Mouse (Mus musculus) midbrain, embryonic 12.5 days (tissue): ENCODE results near the gene Tmem182. TPM values are rescaled to one million over a fixed set of nuclear protein-coding genes. Genes with fewer than 3 reads are reported as not detected.

Experiments used
- ATAC-seq: fragments of 200-750 bp; cut with Nextera tagmentation; 2 replicates; pipeline ENCODE4 v1.8.0; 2017; ENCODE audit warnings: low read depth, moderate TSS enrichment, moderate library complexity; ENCODE audit not compliant: low FRiP score
- H3K27ac ChIP-seq: fragments of 300-500 bp; sonication (generic); replicated peaks from 2 replicates; pipeline ENCODE4 v1.5.1; 2016; ENCODE audit warnings: mild to moderate bottlenecking
- H3K27me3 ChIP-seq: fragments of 300-500 bp; sonication (generic); 2 replicates; pipeline ENCODE4 v1.6.1; 2016; ENCODE audit warnings: mild to moderate bottlenecking
- H3K36me3 ChIP-seq: fragments of 300-500 bp; sonication (generic); 2 replicates; pipeline ENCODE4 v1.6.1; 2016
- H3K4me1 ChIP-seq: fragments of 300-500 bp; sonication (generic); 2 replicates; pipeline ENCODE4 v1.6.1; 2016
- H3K4me2 ChIP-seq: fragments of 300-500 bp; sonication (generic); replicated peaks from 2 replicates; pipeline ENCODE4 v1.6.1; 2016; ENCODE audit warnings: mild to moderate bottlenecking, moderate library complexity
- H3K4me3 ChIP-seq: fragments of 300-500 bp; sonication (generic); 2 replicates; pipeline ENCODE4 v1.5.1; 2016; ENCODE audit warnings: mild to moderate bottlenecking
- H3K9ac ChIP-seq: fragments of 300-500 bp; sonication (generic); replicated peaks from 2 replicates; pipeline ENCODE4 v1.6.1; 2016; ENCODE audit warnings: mild to moderate bottlenecking, moderate library complexity
- H3K9me3 ChIP-seq: fragments of 300-500 bp; sonication (generic); 2 replicates; pipeline ENCODE4 v1.6.1; 2016; ENCODE audit warnings: mild to moderate bottlenecking
- WGBS: fragments of 180-500 bp; shearing (Covaris S2); methylation state at CpG from one replicate; pipeline ENCODE4 v1.1.7; 2016; 5-methylcytosine and 5-hydroxymethylcytosine counted together
- polyA plus RNA-seq: library from polyadenylated mRNA; unstranded; fragments of >200 nt; fragmentation: Nextera tagmentation; extraction: Ambion mirVana; gene quantifications from 2 replicates; pipeline ENCODE4 v1.2.1, GENCODE M21; 2016

Gene Tmem182
- not detected in 2 replicates for polyA plus RNA-seq

- no peaks in the 10 kb centered on the region for H3K4me1 ChIP-seq
- no peak within 1 kb of the TSS for H3K4me3 ChIP-seq
- no peaks in the 10 kb centered on the region for H3K36me3 ChIP-seq
- no peak for ATAC-seq
- no peak within 1 kb of the TSS for H3K4me2 ChIP-seq
- H3K9me3 ChIP-seq: no peaks in the 10 kb centered on the region
- no peaks in the 10 kb centered on the region for H3K27me3 ChIP-seq
- no peak within 1 kb of the TSS for H3K27ac ChIP-seq
- WGBS: 61% methylated on average over 9 of the region's 9 CpGs
- H3K9ac ChIP-seq: no peak within 1 kb of the TSS
These were observed at the start of gene Tmem182 for GRCm38 (mm10) chr1:40805351-40805750. Gene Tmem182, plus strand, starts transcription at chr1:40805601.

DNA sequence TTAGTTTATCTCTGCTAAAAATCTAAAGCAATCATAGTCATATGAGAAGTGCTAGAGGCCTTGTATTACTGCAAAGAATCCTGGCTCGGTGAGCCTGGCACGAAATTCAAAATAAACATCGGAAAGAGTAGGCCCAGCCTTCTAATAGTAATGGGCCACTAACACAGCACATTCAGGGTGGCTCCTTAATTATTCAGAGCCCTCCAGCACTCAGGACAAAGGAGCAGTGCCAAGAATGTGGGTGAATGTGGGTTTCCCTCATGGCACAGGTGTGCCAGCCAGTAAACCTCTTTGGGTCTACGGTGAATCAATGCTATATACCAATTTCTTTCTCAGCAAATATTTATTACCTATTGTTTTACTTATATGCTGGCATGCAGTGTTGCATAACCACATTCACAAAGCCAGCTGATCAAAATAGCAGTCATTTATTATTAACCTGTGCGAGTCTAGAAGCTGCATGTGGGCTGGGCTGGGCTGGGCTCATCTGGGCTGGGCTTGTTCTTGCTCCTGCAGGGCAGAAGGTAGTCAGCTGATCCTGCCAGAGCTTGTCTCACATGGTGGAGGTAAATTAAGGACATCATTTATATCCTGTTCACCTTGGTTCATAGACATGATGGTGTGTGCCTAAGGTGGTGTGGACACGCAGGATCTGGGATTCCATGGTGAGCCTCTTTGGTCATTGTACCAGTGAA, 45.5 kb upstream of the Tmem182 start:
- no peaks in the 10 kb centered on the region for H3K9me3 ChIP-seq
- no peak for ATAC-seq
- H3K27ac ChIP-seq: no peak overlapping the region
- no peak overlapping the region for H3K4me2 ChIP-seq
- no peaks in the 10 kb centered on the region for H3K27me3 ChIP-seq
- H3K4me1 ChIP-seq: no peaks in the 10 kb centered on the region
- H3K9ac ChIP-seq: no peak overlapping the region
- H3K36me3 ChIP-seq: no peaks in the 10 kb centered on the region
- WGBS: 91% methylated on average over 6 of the region's 6 CpGs
- no peak overlapping the region for H3K4me3 ChIP-seq

DNA sequence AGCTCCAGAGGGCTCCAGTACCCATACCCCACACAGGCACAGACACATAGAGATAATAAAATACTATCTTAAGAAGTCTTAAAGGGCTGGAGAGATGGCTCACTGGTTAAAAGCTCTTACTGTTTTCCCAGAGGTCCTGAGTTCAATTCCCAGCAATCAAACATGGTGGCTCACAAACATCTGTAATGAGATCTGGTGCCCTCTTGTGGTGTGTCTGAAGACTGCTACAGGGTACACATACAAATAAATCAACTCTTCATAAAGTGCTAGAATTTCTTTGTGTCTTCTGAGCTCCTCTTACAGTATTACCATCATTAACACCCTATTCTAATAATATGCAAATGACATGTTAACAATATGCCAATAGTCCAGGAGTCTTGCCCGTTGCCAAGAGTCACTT, 41.4 kb upstream of the Tmem182 start:
- Histone ChIP-seq H3K9me3 (no peaks in the 10 kb centered on the region), H3K27me3 (no peaks in the 10 kb centered on the region), H3K9ac (no peak overlapping the region), H3K4me3 (no peak overlapping the region), H3K36me3 (no peaks in the 10 kb centered on the region), H3K27ac (no peak overlapping the region), H3K4me1 (no peaks in the 10 kb centered on the region), H3K4me2 (no peak overlapping the region)
- WGBS: 85% methylated on average over 1 of the region's 1 CpGs
- ATAC-seq: no peak

DNA sequence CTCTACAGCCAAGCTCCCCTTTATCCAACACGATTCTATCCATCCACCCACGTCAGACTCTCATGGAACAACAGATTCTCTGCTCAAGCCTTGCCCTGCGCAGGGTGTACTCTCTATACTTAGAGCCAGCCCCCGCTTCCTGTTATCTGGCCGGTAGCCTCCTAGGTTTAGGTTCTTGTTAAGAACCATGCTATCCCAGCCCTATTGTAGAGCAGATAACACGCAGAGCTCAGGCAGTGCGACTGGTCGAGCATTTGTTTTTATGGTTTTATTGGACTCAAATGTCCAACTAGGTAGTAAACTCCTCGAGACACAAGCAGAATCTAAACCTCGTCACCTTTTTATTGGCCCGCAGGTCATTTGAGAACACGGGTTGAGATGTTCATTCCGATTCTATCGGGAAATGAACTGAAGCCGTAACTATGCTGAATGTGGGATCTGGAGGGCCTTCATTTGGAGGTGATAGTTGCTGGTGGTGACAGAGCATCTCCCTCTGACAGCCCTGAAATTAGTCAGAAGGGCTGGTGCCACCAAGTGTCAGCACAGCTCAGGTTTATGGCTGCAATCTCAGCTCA, 40.6 kb upstream of the Tmem182 start:
- no peaks in the 10 kb centered on the region for H3K36me3 ChIP-seq
- no peak overlapping the region for H3K27ac ChIP-seq
- H3K9me3 ChIP-seq: no peaks in the 10 kb centered on the region
- H3K4me2 ChIP-seq: no peak overlapping the region
- no peak overlapping the region for H3K9ac ChIP-seq
- no peak for ATAC-seq
- H3K4me3 ChIP-seq: no peak overlapping the region
- WGBS: 91% methylated on average over 15 of the region's 15 CpGs
- H3K27me3 ChIP-seq: no peaks in the 10 kb centered on the region
- H3K4me1 ChIP-seq: peaks cover 2% of the 10 kb centered on the region; the same call in 1 of the 2 replicates

DNA sequence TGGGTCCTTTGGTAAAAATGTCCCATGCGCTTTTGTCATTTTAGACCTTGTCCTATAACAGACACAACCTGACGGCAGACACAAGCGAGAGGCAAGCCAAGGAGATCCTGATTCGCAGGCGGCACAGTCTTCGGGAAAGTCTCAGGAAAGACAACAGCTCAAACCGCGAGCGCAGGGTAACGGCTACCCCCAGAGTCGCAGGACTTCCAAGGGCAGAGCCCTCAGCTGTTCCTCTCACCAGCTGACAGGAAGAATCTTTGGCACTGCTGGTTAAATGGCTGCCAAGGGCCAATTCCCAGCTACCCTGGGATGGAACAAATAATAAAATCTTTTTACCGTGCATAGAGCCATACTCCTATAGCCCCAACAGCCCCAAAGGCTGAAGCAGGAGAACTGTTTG, 39.9 kb upstream of the Tmem182 start:
- 91% methylated on average over 12 of the region's 12 CpGs for WGBS
- H3K9me3 ChIP-seq: no peaks in the 10 kb centered on the region
- H3K4me1 ChIP-seq: peaks cover 2% of the 10 kb centered on the region; the same call in 1 of the 2 replicates
- no peak for ATAC-seq
- H3K4me2 ChIP-seq: no peak overlapping the region
- H3K27me3 ChIP-seq: no peaks in the 10 kb centered on the region
- no peak overlapping the region for H3K9ac ChIP-seq
- H3K27ac ChIP-seq: no peak overlapping the region
- no peaks in the 10 kb centered on the region for H3K36me3 ChIP-seq
- H3K4me3 ChIP-seq: no peak overlapping the region

GRCm38 (mm10) chr1:40767588-40767987, 37.8 kb upstream of the Tmem182 start:
- Histone ChIP-seq H3K9ac (no peak overlapping the region), H3K4me1 (peaks cover 2% of the 10 kb centered on the region; the same call in 1 of the 2 replicates), H3K27me3 (no peaks in the 10 kb centered on the region), H3K27ac (no peak overlapping the region), H3K36me3 (no peaks in the 10 kb centered on the region), H3K4me3 (no peak overlapping the region), H3K4me2 (no peak overlapping the region), H3K9me3 (no peaks in the 10 kb centered on the region)
- ATAC-seq: no peak
- 90% methylated on average over 18 of the region's 18 CpGs for WGBS

- 25% methylated on average over 6 of the region's 6 CpGs for WGBS
- no peak overlapping the region for H3K4me2 ChIP-seq
- no peak overlapping the region for H3K4me3 ChIP-seq
- no peak overlapping the region for H3K9ac ChIP-seq
- no peak overlapping the region for H3K27ac ChIP-seq
- no peaks in the 10 kb centered on the region for H3K36me3 ChIP-seq
- H3K4me1 ChIP-seq: peaks cover 2% of the 10 kb centered on the region; the same call in 1 of the 2 replicates
- no peak for ATAC-seq
- H3K9me3 ChIP-seq: no peaks in the 10 kb centered on the region
- no peaks in the 10 kb centered on the region for H3K27me3 ChIP-seq
These were observed 36.8 kb upstream of the Tmem182 start for GRCm38 (mm10) chr1:40768606-40769005.

GRCm38 (mm10) chr1:40769331-40769894, 36.0 kb upstream of the Tmem182 start:
- WGBS: 57% methylated on average over 4 of the region's 4 CpGs
- no peaks in the 10 kb centered on the region for H3K27me3 ChIP-seq
- no peak overlapping the region for H3K4me3 ChIP-seq
- no peaks in the 10 kb centered on the region for H3K9me3 ChIP-seq
- H3K4me2 ChIP-seq: no peak overlapping the region
- H3K9ac ChIP-seq: no peak overlapping the region
- ATAC-seq: no peak
- H3K4me1 ChIP-seq: peaks cover 2% of the 10 kb centered on the region; the same call in 1 of the 2 replicates
- H3K36me3 ChIP-seq: no peaks in the 10 kb centered on the region
- no peak overlapping the region for H3K27ac ChIP-seq

DNA sequence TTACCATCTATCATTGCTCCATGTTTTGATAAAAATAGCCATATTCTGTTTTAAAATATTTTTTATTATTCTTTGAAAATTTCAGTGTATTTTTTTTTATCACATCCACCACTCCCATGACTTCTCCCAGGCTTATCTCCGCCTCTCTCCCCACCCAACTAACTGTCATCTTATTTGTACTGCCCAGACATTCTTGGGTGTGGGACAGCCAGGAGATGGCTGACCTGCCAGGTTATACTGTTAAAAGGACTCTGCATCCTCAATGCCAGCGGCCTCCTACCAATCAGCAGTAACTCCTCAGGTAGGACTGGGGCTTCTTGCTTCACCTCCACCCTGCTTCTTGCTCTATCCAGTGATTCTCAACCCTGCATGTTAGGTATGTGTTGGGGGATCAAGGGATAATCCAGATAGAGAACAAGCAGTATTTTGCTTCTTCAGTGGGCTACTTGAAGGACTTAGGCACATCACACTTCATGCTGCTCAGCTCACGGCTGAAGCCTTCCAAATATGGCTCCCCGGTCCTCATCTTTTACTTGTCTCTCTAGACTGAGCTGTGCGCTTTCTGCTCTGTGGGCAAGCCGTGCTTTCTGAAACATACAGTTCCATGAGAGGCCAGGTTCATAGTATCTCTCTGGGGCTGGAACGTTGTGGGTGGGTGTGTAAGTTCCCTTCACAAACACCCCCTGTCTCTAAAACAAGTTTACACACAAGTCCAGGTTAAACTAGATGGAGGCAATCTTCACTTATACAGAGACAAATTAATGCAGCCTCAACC, 34.0 kb upstream of the Tmem182 start:
- ATAC-seq: no peak
- H3K4me1 ChIP-seq: peaks cover 2% of the 10 kb centered on the region; the same call in 1 of the 2 replicates

DNA sequence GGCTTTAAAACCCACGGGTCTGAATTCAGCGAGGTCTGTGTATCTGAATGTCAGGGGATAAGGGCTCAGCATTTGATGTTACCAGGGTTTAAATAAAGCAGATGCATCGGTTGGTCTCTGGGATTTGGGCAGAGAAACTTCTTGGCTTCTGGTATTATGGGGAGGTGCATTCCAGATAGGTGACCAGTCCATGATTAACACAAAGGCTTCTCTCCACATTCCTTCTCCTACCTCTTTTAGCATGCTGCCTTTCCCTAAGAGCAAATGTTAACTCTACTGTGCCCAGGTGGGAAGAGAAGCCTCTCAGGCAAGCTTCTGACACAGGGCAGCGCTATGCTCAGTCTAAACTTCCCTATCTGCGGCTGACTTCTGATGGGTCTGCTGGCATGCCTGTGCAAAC, 32.2 kb upstream of the Tmem182 start:
- Histone ChIP-seq H3K4me1 (peaks cover 2% of the 10 kb centered on the region; the same call in 1 of the 2 replicates), H3K27me3 (no peaks in the 10 kb centered on the region), H3K9ac (no peak overlapping the region), H3K27ac (no peak overlapping the region), H3K9me3 (no peaks in the 10 kb centered on the region), H3K4me3 (no peak overlapping the region), H3K4me2 (no peak overlapping the region), H3K36me3 (no peaks in the 10 kb centered on the region)
- 90% methylated on average over 5 of the region's 5 CpGs for WGBS
- ATAC-seq: no peak

More for the DNA sequence above, 34.0 kb upstream of the Tmem182 start:
- Histone ChIP-seq H3K36me3 (no peaks in the 10 kb centered on the region), H3K27ac (no peak overlapping the region), H3K27me3 (no peaks in the 10 kb centered on the region), H3K9ac (no peak overlapping the region), H3K4me3 (no peak overlapping the region), H3K9me3 (no peaks in the 10 kb centered on the region), H3K4me2 (no peak overlapping the region)
- 87% methylated on average over 7 of the region's 7 CpGs for WGBS

GRCm38 (mm10) chr1:40774040-40774439, 31.4 kb upstream of the Tmem182 start:
- no peak for ATAC-seq
- 94% methylated on average over 10 of the region's 10 CpGs for WGBS
- no peak overlapping the region for H3K27ac ChIP-seq
- H3K4me3 ChIP-seq: no peak overlapping the region
- H3K36me3 ChIP-seq: peaks cover 6% of the 10 kb centered on the region; the same call in 1 of the 2 replicates
- H3K9ac ChIP-seq: no peak overlapping the region
- H3K4me2 ChIP-seq: no peak overlapping the region
- H3K9me3 ChIP-seq: peaks cover 5% of the 10 kb centered on the region
- peaks cover 2% of the 10 kb centered on the region; the same call in 1 of the 2 replicates for H3K4me1 ChIP-seq
- no peaks in the 10 kb centered on the region for H3K27me3 ChIP-seq

DNA sequence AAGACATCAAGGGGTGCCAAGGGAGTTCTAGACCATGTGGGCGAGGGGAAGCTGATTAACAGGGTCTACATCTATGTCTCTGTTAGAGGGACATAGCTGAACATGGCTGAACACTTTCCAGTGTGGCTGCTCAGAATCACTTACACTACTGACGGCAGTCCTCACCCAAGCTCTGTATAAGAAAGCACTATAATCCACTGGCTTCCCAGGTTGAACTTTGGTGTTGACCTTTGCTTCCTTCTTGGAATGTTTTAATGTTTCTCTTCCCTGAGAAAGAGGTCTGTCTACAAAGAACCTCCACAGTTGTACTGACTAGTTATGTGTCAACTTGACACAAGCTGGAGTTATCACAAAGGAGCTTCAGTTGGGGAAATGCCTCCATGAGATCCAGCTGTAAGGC, 29.3 kb upstream of the Tmem182 start:
- ATAC-seq: no peak
- Histone ChIP-seq H3K27me3 (no peaks in the 10 kb centered on the region), H3K36me3 (peaks cover 16% of the 10 kb centered on the region), H3K27ac (no peak overlapping the region), H3K9me3 (peaks cover 11% of the 10 kb centered on the region), H3K4me2 (no peak overlapping the region), H3K4me1 (no peaks in the 10 kb centered on the region), H3K4me3 (no peak overlapping the region), H3K9ac (no peak overlapping the region)
- WGBS: 72% methylated on average over 2 of the region's 2 CpGs
